Mouse (Mus musculus) erythroblast, embryonic 14.5 days (primary cell): Measurements from ENCODE around the gene Ubqln3.

Experiments used
- GATA1 ChIP-seq: IDR thresholded peaks from 2 replicates; pipeline ENCODE4 v1.6.1; 2012; ENCODE audit warnings: low read length, inconsistent platforms, mixed read lengths
- TAL1 ChIP-seq: IDR thresholded peaks from 3 replicates; pipeline ENCODE4 v1.6.1; 2012; ENCODE audit warnings: low read length, inconsistent platforms, mixed read lengths

DNA sequence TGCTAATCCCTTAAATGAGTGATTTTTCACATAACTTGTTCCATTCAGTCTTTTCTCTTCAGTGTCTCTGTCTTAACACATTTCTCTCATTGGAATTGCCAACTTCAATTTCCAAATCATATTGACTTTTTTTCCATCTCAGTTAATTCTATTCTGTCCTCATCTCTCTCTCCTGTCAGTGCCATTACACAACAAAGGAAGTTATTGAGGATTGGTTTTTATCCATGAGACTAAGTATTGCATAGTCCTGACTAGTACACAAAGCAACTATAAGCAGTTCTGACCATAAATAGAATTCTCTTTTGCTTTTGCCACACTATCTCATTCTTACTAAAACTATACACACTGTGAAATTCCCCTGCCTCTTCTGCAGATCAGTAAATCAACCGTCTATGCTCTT, 36.0 kb upstream of the Ubqln3 start:
- no peak for TF ChIP-seq TAL1
- TF ChIP-seq GATA1, result no peak
